Mouse (Mus musculus) brain, embryonic 14.5 days (tissue): ENCODE measurements around the gene Plppr5. TPM values are rescaled to one million over a fixed set of nuclear protein-coding genes. Genes with fewer than 3 reads are reported as not detected.

ENCODE experiments used
- DNase-seq: peaks from one replicate; pipeline ENCODE4 v3.0.0-alpha.2; 2011; ENCODE audit warnings: low read depth
- CTCF ChIP-seq: fragments of 200-500 bp; IDR thresholded peaks from 2 replicates; pipeline ENCODE4 v1.5.1; 2012; ENCODE audit warnings: inconsistent platforms, mild to moderate bottlenecking, moderate library complexity, borderline replicate concordance; ENCODE audit not compliant: insufficient read depth, insufficient read length; ENCODE audit errors: extremely low read depth
- POLR2A ChIP-seq: fragments of 200-500 bp; IDR thresholded peaks from 2 replicates; pipeline ENCODE4 v1.6.1; 2012; ENCODE audit warnings: mild to moderate bottlenecking, inconsistent platforms, borderline replicate concordance; ENCODE audit not compliant: poor library complexity, insufficient read depth, insufficient read length, severe bottlenecking; ENCODE audit errors: extremely low read depth
- polyA plus RNA-seq: library from polyadenylated mRNA; depleted of rRNA; stranded (reverse); fragments of >200 nt; gene quantifications from 2 replicates; pipeline ENCODE4 v1.2.3, GENCODE M21; 2012

Gene Plppr5
- polyA plus RNA-seq, 1 experiment: 3.4 TPM

GRCm38 (mm10) chr3:117614856-117615255, 40.2 kb downstream of the Plppr5 start:
- TF ChIP-seq POLR2A: no peak
- no peak for TF ChIP-seq CTCF
- DNase-seq: peak; percentile 48

- peak; percentile 52 for DNase-seq
- TF ChIP-seq CTCF (no peak), POLR2A (no peak)
Measured at GRCm38 (mm10) chr3:117625257-117626001, 50.8 kb downstream of the Plppr5 start.

GRCm38 (mm10) chr3:117628799-117629198, 54.2 kb downstream of the Plppr5 start:
- TF ChIP-seq CTCF (no peak), POLR2A (no peak)
- DNase-seq: peak; percentile 74

GRCm38 (mm10) chr3:117630332-117630731, 55.7 kb downstream of the Plppr5 start:
- TF ChIP-seq CTCF (no peak), POLR2A (no peak)
- no peak for DNase-seq

- no peak for TF ChIP-seq POLR2A
- TF ChIP-seq CTCF: no peak
- no peak for DNase-seq
Measured at GRCm38 (mm10) chr3:117648612-117649011, 74.0 kb downstream of the Plppr5 start.

GRCm38 (mm10) chr3:117664316-117664715, 89.7 kb downstream of the Plppr5 start:
- TF ChIP-seq CTCF: no peak
- no peak for TF ChIP-seq POLR2A
- peak; percentile 15 for DNase-seq

GRCm38 (mm10) chr3:117679189-117679588, 104.6 kb downstream of the Plppr5 start:
- TF ChIP-seq POLR2A: no peak
- no peak for TF ChIP-seq CTCF
- DNase-seq: no peak

- TF ChIP-seq CTCF: no peak
- no peak for TF ChIP-seq POLR2A
Measured at GRCm38 (mm10) chr3:117684640-117685039, 110.0 kb downstream of the Plppr5 start.

GRCm38 (mm10) chr3:117686036-117686435, 111.4 kb downstream of the Plppr5 start:
- TF ChIP-seq POLR2A: no peak
- no peak for TF ChIP-seq CTCF
- peak; percentile 64 for DNase-seq

More at GRCm38 (mm10) chr3:117684640-117685039, 110.0 kb downstream of the Plppr5 start:
- DNase-seq: peak; percentile 37

GRCm38 (mm10) chr3:117686648-117687047, 112.0 kb downstream of the Plppr5 start:
- no peak for DNase-seq
- TF ChIP-seq POLR2A: no peak
- TF ChIP-seq CTCF: no peak

- TF ChIP-seq CTCF (no peak), POLR2A (no peak)
- DNase-seq: peak; percentile 23
Measured at GRCm38 (mm10) chr3:117694736-117695135, 120.1 kb downstream of the Plppr5 start.

- DNase-seq: no peak
- no peak for TF ChIP-seq CTCF
- TF ChIP-seq POLR2A: no peak
Measured at GRCm38 (mm10) chr3:117696350-117696749, 121.7 kb downstream of the Plppr5 start.
